Mouse (Mus musculus) neutrophil, adult 59 days (primary cell): ENCODE data around the gene Ankmy2. TPM values are rescaled to one million over a fixed set of nuclear protein-coding genes. Genes with fewer than 3 reads are reported as not detected.

ENCODE experiments used
- total RNA-seq, 2 experiments: library from RNA; stranded (reverse); gene quantifications; 1 replicate in 1 of 2; 2 replicates in 1 of 2; pipeline ENCODE4 v1.2.4; 2023

The Ankmy2 gene
- total RNA-seq = 1 to 10 TPM; 7.7 to 8.2 TPM

GRCm38 (mm10) chr12:36156637-36157303 lies at the start of gene Ankmy2:
Ankmy2 (plus strand) TSS chr12:36157114.

DNA sequence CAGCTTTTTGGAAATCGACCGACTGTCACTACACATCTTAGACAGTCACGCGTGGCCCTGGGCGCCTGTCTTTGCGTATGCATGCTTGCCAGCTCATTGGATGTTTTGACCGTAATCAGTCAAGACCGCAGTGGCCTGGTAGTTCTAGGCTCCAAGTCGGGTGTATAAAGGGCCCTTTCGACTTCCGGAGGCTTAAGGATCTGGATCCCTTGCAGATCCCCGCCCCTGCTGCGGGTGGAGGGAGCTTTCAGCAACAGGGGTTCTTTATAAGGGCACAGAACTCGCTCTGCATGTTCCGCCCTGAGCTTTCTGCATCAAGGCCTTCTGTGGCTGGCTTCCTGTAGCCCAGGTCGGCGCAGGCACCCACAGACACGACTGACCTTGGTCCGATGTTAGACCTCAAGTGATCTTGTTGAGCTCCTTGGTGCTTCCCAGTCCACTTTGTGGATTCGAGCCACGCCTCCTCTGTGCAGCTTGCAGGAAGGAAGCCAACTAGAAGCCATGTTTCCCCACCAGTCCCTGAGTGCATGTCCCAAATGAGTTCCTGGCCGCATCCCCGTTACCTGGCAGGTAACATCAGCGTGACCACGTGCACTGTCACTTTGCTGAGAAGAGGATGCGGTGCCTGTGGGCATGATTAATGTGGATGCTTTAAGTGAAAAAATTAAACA lies 859 bp downstream of the Ankmy2 start, which contains the start of gene Bzw2:
TSS of gene Bzw2 (minus strand) at position 443 of the 671 bp plus-strand sequence.

Other genes with a start within 250 kb of the Ankmy2 start
- not detected for gene Agr3, start 231.5 kb upstream of the Ankmy2 start, total RNA-seq
- gene Agr2, start 164.2 kb upstream of the Ankmy2 start, total RNA-seq = not detected
- gene Tspan13, start 114.6 kb upstream of the Ankmy2 start, total RNA-seq = 10 to 100 TPM; 50.2 to 53.5 TPM
- 10 to 100 TPM; 16.4 to 19.8 TPM for gene Bzw2, start 966 bp downstream of the Ankmy2 start, total RNA-seq
- not detected for gene Lrrc72, start 96.3 kb downstream of the Ankmy2 start, total RNA-seq
- gene Sostdc1, start 157.0 kb downstream of the Ankmy2 start, total RNA-seq = not detected
- under 1 TPM in 1 of 2 experiments, not detected in 1; 0.35 TPM for gene Ispd, start 224.3 kb downstream of the Ankmy2 start, total RNA-seq
- gene D630036H23Rik, start 225.1 kb downstream of the Ankmy2 start, total RNA-seq = not detected